Mouse (Mus musculus) gastrocnemius, postnatal 10 days (tissue): ENCODE results near the gene Mef2a. TPM values are rescaled to one million over a fixed set of nuclear protein-coding genes. Genes with fewer than 3 reads are reported as not detected.
A peak's percentile ranks its signal among the peaks of the same experiment; 100 is the strongest.

ENCODE experiments used
- DNase-seq: peaks from one replicate; pipeline ENCODE4 v3.0.0; 2021; ENCODE audit warnings: mixed read lengths
- total RNA-seq, 2 experiments: library from RNA; stranded (reverse); gene quantifications; 2 replicates each; pipeline ENCODE4 v1.2.3; 2021

The Mef2a gene
- total RNA-seq, 2 experiments from 2014 or later, result 94.8 to 104 TPM

DNA sequence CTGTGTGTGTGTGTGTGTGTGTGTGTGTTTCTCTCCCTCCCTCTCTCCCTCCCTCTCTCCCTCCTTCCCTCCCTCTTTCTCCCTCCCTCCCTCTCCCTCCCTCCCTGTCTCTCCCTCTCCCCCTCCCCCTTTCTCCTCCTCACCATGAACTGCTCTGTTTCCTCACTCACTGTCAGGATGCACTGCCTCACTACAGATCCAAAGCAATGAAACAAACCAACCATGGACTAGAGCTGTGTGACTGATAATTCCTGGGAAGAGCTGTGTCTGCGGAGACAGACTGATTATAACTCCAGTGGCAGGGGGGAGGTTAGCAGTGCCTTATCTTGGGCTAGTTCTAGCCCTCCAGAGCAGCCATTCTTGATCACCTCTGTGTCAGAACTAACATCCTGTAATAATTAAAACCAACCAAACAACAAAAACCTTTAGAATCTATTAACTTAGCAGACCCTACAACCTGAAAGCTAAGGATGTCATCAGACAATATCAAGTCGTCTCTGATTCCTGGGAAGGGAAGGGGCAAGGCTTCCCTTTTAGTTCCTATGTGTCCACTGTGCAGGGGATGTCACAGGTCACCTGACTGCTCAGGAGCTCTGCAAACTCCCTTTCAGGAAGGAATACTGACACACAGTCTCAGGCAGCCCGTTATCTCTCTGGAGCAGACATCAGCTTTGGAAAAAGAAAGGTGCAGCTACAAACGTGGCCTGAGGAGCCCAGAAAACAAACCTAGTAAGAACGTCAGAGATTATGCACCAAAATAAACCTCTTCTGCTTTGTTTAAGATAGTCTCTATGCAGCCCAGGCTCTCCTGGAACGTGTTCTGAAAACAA is 162.4 kb downstream of the Mef2a start:
- DNase-seq, result no peak

DNA sequence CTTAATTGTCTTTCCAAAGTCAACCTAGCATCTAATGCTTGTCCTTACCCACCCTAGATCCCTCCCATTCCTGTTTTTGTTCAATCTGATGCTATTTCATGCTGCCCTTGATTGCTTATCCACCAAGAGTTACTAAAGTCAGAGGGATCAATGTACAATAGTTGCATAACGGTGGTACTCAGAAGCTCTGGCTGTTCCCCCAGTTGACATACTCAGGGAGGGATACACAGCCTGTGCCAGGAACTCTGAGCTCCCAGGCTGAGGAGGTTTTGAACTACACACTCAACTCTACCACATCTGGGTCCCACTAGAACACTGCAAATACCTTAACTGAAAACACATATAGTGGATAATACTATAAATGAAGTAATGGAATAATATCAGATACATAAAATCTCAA is 164.3 kb downstream of the Mef2a start:
- DNase-seq, result no peak

DNA sequence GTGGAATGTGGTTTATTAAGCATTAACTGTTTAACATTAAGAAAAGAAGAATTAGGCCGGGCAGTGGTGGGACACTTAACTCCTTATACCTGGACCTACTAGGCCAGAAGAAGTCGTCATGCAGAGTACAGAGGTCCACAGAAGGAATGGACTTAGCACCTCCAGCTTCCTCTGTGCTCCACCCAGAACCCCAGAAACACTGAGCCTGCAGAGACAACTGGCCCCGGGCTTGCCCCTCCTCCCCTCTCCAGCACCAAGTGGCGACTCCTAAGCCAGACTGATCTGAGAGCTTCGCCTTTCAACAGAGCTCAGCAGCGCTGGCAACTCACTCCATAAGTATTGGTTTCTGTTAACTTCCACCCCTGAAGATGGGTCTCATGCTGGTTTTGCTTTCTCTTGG is 165.0 kb downstream of the Mef2a start:
- DNase-seq, result no peak

DNA sequence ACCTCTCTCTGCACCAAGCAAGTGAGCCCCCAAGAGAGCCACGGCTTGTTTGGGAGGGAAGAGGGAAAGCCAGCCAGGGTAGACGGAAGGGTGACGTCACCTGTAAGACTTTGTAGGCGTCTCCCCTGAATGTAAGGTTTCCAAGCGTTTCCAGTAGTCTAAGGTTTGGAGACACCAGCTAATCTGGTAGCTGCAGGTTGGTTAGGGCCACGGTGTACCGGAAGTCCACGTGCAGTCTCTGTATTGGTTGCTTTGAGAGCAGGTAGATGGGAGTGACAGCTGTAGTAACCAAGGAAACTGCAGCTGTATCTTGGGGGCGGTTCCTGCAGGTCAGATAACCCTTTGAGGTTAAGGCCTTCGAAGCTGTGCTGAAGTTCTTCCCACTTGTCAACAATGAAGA is 166.2 kb downstream of the Mef2a start:
- no peak for DNase-seq

DNA sequence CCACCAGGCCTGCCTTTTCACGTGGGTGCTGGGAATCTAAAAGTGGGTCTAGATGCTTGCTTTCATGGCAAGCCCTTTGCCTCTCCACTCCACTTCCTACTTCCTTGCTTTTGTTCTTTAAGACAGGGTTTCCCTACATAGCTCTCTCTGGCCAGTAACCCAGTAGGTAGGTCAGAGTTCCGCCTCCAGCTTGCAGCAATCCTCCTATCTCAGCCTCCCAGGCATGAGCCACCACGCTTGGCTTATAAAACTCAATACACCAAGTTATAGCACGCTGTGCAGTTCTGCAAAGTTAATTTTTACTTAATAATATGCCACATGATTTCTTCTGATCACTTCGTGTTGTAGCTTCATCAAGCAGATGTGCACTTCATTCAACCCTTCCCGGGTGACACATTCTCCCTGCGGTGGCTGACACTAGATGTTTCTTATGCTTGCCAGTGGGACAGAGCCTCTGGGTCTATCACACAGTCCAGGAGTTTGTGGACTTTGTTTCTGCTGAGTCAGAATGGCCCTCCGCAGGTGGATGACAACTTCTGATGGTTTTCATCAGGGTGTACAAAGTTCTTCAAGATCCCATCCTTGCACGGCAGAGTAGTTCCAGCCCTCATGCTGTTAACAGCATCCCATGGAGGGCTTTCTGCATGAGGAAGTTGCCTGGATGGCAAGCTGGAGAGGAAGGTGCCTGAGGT is 166.8 kb downstream of the Mef2a start:
- no peak for DNase-seq

DNA sequence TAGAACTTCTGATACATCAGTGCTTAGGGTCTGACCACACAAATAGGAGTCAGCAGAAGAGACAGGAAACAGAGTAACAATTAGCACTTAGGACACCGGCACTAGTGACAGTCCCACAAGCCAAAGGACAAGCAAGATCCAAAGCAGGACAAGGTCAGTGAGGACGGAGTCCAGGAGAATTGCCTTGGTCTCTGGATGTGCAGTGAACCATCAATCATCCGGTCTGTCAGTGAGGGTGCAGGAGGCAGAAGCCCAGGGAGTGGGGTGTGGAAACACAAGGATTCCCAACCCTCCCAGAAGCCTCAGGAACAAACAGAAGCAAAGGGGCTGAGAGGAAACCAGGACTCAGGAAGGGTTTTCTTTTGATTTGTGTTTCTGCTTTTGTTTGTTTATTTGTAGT is 169.0 kb downstream of the Mef2a start:
- no peak for DNase-seq

DNA sequence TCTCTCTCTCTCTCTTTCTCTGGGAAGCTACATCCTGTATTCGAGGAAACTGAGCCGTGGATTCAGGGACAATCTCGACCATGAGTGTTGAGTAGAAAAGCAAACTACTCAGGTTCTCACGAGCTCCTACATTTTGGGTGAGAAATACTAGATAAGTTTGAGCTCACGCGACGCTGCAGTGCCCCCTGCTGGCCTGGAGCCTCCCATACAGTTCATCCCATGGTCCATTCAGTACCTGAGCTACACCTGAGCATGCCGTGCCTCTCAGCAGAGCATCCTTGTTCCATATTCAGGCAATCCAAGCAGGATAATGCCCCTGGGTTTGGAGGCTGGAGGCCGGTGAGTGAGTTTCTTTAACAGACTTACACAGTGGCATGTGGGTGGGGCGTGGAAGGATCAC is 173.2 kb downstream of the Mef2a start:
- DNase-seq, result peak; percentile 75

DNA sequence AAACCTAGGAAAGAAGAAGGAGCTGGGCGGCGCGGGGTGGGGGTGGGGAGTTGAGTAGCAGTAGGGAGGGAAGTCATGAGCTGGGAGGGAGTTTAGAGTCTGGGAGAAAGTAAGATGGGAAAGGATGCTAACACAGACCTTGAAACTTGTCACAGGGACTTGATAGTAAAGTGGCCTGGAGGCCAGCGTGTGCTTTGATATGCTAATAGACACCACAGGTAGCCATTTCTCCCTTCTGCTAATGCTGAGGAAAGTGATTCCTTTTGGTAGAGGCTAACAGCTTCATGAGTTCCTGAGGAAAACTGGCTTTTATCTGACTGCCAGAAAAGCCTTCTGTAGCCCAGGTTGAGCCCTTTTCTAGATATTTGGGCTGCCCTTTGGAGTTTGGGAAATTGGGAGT is 188.9 kb downstream of the Mef2a start:
- no peak for DNase-seq

Other genes starting within 250 kb of the Mef2a start
- gene Lysmd4, start 150.3 kb downstream of the Mef2a start, total RNA-seq, result 10 to 100 TPM; 12.3 to 14.5 TPM